Mouse (Mus musculus) C2C12 (cell line): ENCODE data around the gene 2310079G19Rik. TPM values are rescaled to one million over a fixed set of nuclear protein-coding genes. Genes with fewer than 3 reads are reported as not detected.

ENCODE experiments used
- H3K27me3 ChIP-seq: one replicate; pipeline ENCODE4 v1.6.1; 2011; ENCODE audit not compliant: control insufficient read depth, insufficient read depth, insufficient read length
- H3K36me3 ChIP-seq: one replicate; pipeline ENCODE4 v1.6.1; 2011; ENCODE audit not compliant: control insufficient read depth, insufficient read depth
- H3K4me3 ChIP-seq: one replicate; pipeline ENCODE4 v1.5.1; 2011; ENCODE audit warnings: mild to moderate bottlenecking, control low read depth; ENCODE audit not compliant: poor library complexity, insufficient read depth, severe bottlenecking
- H3K79me2 ChIP-seq: one replicate; pipeline ENCODE4 v1.6.1; 2011; ENCODE audit not compliant: control insufficient read depth, insufficient read depth
- H3K79me3 ChIP-seq: one replicate; pipeline ENCODE4 v1.6.1; 2011; ENCODE audit warnings: low read depth, control low read depth
- H3ac ChIP-seq: one replicate; pipeline ENCODE3; 2011; ENCODE audit warnings: low read depth; ENCODE audit not compliant: control insufficient read depth, insufficient read length
- CEBPB ChIP-seq: IDR thresholded peaks from one replicate; pipeline ENCODE4 v1.6.1; 2011; ENCODE audit warnings: low read depth, mild to moderate bottlenecking, control low read depth, moderate library complexity
- CTCF ChIP-seq: IDR thresholded peaks from one replicate; pipeline ENCODE4 v1.5.1; 2011; ENCODE audit not compliant: control insufficient read depth, insufficient read depth, insufficient read length
- FOSL1 ChIP-seq: IDR thresholded peaks from one replicate; pipeline ENCODE4 v1.8.0; 2011; ENCODE audit warnings: mild to moderate bottlenecking, low read length; ENCODE audit not compliant: poor library complexity, insufficient read depth, severe bottlenecking
- MAX ChIP-seq: IDR thresholded peaks from one replicate; pipeline ENCODE4 v1.6.1; 2011; ENCODE audit warnings: mild to moderate bottlenecking, control low read depth
- MYOD1 ChIP-seq: IDR thresholded peaks from one replicate; pipeline ENCODE4 v1.6.1; 2011; ENCODE audit warnings: low read depth; ENCODE audit not compliant: control insufficient read depth, insufficient read length
- MYOG ChIP-seq: IDR thresholded peaks from one replicate; pipeline ENCODE4 v1.6.1; 2011; ENCODE audit not compliant: control insufficient read depth, insufficient read length; ENCODE audit errors: extremely low read depth
- USF1 ChIP-seq: IDR thresholded peaks from one replicate; pipeline ENCODE4 v1.6.1; 2011; ENCODE audit warnings: low read depth, mild to moderate bottlenecking, control low read depth, moderate library complexity
- polyA plus RNA-seq: library from polyadenylated mRNA; unstranded; fragments of >200 nt; fragmentation: generic; extraction: Trizol; gene quantifications from one replicate; pipeline ENCODE4 v1.2.1, GENCODE M21; 2012; ENCODE audit warnings: missing spikeins

Gene 2310079G19Rik
- polyA plus RNA-seq, 1 experiment, result not detected

- TF ChIP-seq MAX (no peak), MYOG (no peak), CTCF (no peak), FOSL1 (no peak), CEBPB (no peak), USF1 (no peak)
- H3K79me3 ChIP-seq, result no peaks in the 10 kb centered on the region
These were observed 22.9 kb downstream of the 2310079G19Rik start for GRCm38 (mm10) chr16:88604570-88604969.

DNA sequence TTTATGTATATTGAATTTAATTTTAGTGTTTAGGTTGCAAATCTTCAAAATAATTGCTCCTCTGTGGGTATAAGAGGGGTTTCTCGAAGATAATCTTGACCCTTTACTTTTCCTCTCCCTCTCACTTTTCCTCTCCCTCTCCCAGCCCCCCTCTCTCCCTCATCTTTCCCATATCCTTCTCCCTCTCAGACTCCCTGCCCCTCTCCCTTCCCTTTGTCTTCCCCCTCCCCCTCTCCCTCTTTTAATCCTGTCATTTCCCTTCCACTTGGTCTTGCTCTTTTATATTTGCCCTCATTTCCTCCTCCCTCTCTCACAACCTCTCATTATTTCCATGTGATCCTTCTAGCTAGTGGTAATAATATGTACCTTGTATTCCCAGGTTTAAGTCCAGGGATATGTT, 25.0 kb downstream of the 2310079G19Rik start:
- no peaks in the 10 kb centered on the region for H3K36me3 ChIP-seq
- no peaks in the 10 kb centered on the region for H3K79me3 ChIP-seq
- TF ChIP-seq MYOG, result no peak
- no peak for TF ChIP-seq CTCF
- no peak for TF ChIP-seq USF1
- no peak for TF ChIP-seq MAX
- TF ChIP-seq CEBPB, result no peak
- TF ChIP-seq MYOD1, result no peak
- no peak for TF ChIP-seq FOSL1
- H3K79me2 ChIP-seq, result no peaks in the 10 kb centered on the region
- H3K27me3 ChIP-seq, result no peaks in the 10 kb centered on the region
- H3ac ChIP-seq, result no peak overlapping the region
- H3K4me3 ChIP-seq, result no peak overlapping the region

More at GRCm38 (mm10) chr16:88604570-88604969, 22.9 kb downstream of the 2310079G19Rik start:
- Histone ChIP-seq H3K36me3 (no peaks in the 10 kb centered on the region), H3ac (no peak overlapping the region), H3K4me3 (no peak overlapping the region), H3K27me3 (no peaks in the 10 kb centered on the region), H3K79me2 (no peaks in the 10 kb centered on the region)

- Histone ChIP-seq H3ac (no peak overlapping the region), H3K79me2 (no peaks in the 10 kb centered on the region), H3K79me3 (no peaks in the 10 kb centered on the region), H3K36me3 (no peaks in the 10 kb centered on the region), H3K27me3 (no peaks in the 10 kb centered on the region), H3K4me3 (no peak overlapping the region)
- TF ChIP-seq MAX, result no peak
- no peak for TF ChIP-seq USF1
- TF ChIP-seq CEBPB, result no peak
- no peak for TF ChIP-seq CTCF
- no peak for TF ChIP-seq FOSL1
- TF ChIP-seq MYOG, result no peak
- TF ChIP-seq MYOD1, result no peak
These were observed 27.2 kb downstream of the 2310079G19Rik start for GRCm38 (mm10) chr16:88600303-88600702.

DNA sequence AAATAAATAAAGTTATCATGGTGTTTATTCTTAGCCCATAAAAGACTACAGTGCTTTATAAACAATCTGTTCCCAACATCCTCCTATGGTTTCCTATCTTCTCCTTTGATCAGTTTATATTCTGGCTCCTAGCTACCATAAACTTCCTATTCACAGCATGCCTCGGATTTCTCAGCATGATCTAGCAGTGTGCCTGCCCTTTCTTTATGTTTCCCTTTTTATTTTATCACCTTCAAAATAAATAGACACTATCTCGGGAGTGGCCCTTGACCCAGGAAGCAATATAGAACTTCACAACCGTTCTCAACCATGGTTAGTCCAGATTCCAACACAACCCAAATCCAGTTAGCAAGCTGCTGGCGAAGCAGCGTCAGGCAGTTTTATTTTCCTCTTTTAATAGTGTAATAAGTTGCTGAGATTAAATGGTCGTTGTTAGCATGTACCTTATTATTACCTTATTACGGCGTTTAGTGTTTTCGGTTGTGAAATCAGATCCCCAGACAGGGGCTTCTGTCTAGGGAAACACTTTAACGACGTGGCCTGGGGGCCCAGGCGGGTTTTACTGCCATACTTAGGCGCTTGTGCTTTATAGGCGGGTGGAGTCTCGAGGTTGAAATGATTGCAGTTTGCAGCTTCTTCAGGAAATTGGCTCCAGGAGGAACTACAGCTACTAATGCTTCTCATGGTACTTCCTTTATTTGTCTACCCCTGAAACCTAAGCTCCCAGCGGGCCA, 27.8 kb downstream of the 2310079G19Rik start:
- TF ChIP-seq CEBPB (no peak), USF1 (no peak), MAX (no peak), CTCF (no peak), FOSL1 (no peak), MYOD1 (no peak), MYOG (no peak)
- no peaks in the 10 kb centered on the region for H3K79me2 ChIP-seq
- H3K4me3 ChIP-seq, result no peak overlapping the region
- no peak overlapping the region for H3ac ChIP-seq
- H3K79me3 ChIP-seq, result no peaks in the 10 kb centered on the region
- H3K36me3 ChIP-seq, result no peaks in the 10 kb centered on the region
- H3K27me3 ChIP-seq, result no peaks in the 10 kb centered on the region

DNA sequence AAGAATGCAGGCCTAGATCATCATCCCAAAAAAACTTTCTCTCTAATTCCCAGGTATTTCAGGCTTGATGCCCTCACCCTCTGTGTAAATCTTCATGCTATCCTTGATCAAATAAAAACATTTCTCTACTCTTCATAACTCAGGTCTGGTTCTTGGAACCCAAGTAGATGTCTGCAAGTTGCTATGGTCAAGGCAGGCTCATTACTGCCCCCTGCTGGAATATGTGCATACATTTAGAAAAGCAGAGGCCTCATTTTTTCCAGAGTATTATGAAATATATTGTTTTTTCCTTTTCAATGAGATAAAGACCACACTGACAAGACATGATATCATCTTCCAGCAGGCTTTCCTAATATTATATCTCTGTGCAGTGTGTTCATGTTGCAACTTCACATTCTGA, 34.7 kb downstream of the 2310079G19Rik start:
- no peaks in the 10 kb centered on the region for H3K36me3 ChIP-seq
- no peaks in the 10 kb centered on the region for H3K27me3 ChIP-seq
- no peaks in the 10 kb centered on the region for H3K79me3 ChIP-seq
- no peaks in the 10 kb centered on the region for H3K79me2 ChIP-seq
- no peak overlapping the region for H3ac ChIP-seq
- TF ChIP-seq MYOD1 (no peak), USF1 (no peak), CTCF (no peak), MYOG (no peak), CEBPB (no peak), FOSL1 (no peak), MAX (no peak)
- H3K4me3 ChIP-seq, result no peak overlapping the region
